Mouse (Mus musculus): ENCODE measurements at regions not wholly inside any gene's neighbourhood (a gene's known extent, or its start where the extent isn't known, plus 50 kb on each side); places are given as distances from the start of the nearest gene placed in this dataset.

DNA sequence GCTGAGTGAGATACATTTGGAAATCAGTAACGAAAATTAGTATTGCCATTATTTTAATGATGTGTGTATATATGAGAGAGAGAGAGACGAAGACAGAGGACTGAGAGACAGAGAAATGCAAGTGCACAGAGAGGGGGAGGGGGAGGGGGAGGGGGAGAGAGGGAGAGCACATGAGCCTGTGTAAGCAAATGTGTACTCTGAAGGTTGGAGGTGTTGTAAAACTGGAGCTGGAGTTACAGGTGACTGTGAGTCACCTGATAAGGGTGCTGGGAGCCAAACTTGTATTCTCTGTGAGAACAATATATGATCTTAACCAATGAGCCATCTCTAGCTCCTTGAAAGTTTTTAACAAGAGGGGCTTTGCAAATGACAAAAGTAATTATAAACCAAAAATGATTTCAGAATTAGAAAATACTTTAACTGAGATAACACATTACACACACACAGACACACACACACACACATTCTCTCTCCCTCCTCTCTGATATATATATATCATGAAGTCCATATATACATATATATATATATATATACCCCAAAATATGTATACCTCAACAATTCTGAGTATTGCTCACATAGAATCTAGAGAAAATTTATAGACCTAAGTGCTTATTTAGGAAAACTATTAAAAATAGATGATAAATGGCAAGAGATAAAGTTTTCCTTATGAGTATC, 100.5 kb upstream of the Rgs17 start:
- no peak for TF ChIP-seq CTCF (IDR thresholded peaks at IDR 0.05; ENCODE audit: low read depth, low read length)
- no peak for TF ChIP-seq EP300 (IDR thresholded peaks at IDR 0.05; ENCODE audit: insufficient read depth, low read depth, low read length)
- TF ChIP-seq POLR2A (IDR thresholded peaks at IDR 0.05; ENCODE audit: insufficient read depth, low read length) = no peak

All from ES-Bruce4 (cell line).